Mouse (Mus musculus): ENCODE measurements around the gene Ago3. TPM values are rescaled to one million over a fixed set of nuclear protein-coding genes. Genes with fewer than 3 reads are reported as not detected.

Ago3 gene
- polyA plus RNA-seq, 1 experiment from 2014 or later = 18.7 TPM

DNA sequence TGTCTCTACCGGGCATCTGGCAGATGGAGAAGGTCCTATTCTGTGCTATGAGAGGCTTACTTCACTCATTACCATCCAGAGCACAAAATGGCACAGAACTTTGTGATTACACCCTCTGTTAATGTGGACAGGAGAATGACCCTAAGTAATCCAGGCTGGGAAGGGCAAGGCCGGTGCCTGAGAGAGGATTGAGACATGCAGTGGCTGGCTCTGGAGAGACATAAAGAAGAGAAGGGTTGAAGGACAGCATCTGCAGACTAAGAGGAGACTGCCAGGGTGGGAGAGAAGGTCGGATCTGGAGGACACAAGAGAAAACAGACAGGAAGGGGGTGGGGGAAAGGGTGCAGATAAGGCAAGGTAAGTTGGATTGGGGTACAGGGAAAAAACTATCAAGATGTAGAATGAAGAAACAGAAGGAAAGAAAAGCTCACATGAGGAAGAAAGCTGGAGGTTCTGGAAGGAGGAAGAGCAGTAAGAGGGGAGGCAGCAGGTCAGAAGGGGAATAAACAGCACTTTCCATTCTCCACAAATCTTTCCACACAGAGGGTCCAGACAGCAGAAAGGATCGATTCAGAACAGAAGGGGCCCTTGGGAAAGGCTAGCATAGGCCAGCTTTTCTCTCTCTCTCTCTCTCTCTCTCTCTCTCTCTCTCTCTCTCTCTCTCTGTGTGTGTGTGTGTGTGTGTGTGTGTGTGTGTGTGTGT is 35.0 kb upstream of the Ago3 start:
- Histone ChIP-seq H3K4me3 (replicated peaks; ENCODE audit: low read length) (no peak overlapping the region), H3K4me1 (replicated peaks; ENCODE audit: control insufficient read depth, insufficient read depth, low read length) (peaks cover 51% of the 10 kb centered on the region), H3K27me3 (replicated peaks; ENCODE audit: control insufficient read depth, insufficient read depth, low read length) (no peaks in the 10 kb centered on the region), H3K36me3 (ENCODE audit: control insufficient read depth, insufficient read depth) (peaks cover 7% of the 10 kb centered on the region), H3K9me3 (ENCODE audit: control insufficient read depth, low read length) (no peaks in the 10 kb centered on the region), H3K4me2 (ENCODE audit: low read length) (peak overlapping the region; percentile 80), H3K27ac (ENCODE audit: low read length) (no peak overlapping the region), H3K9ac (replicated peaks; ENCODE audit: low read depth, low read length) (peak overlapping the region; percentile 14; the same call in 1 of the 2 replicates)
- 15% methylated on average over 4 of the region's 4 CpGs for WGBS
- no peak for ATAC-seq

DNA sequence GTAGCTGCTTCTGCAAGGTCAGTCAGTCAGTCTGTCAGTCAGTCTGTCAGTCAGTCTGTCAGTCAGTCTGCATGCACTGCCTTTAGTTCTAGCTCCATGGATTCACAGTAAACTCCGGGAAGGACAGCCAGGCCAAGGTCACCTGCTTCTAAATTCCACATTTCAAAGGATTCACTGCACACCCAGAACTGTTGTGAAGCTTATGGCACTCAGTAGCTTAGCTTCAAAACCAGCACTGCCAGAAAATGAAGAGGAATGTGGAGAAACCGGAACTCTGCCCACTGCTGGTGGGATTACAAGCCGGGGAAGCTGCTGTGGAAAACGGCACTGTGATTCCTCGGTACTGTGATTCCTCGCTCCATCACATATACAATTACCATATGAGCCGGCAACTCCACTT is 26.1 kb upstream of the Ago3 start:
- 87% methylated on average over 7 of the region's 7 CpGs for WGBS
- Histone ChIP-seq H3K27me3 (replicated peaks; ENCODE audit: control insufficient read depth, insufficient read depth, low read length) (no peaks in the 10 kb centered on the region), H3K9ac (replicated peaks; ENCODE audit: low read depth, low read length) (no peak overlapping the region), H3K27ac (ENCODE audit: low read length) (no peak overlapping the region), H3K4me3 (replicated peaks; ENCODE audit: low read length) (no peak overlapping the region), H3K4me1 (replicated peaks; ENCODE audit: control insufficient read depth, insufficient read depth, low read length) (no peaks in the 10 kb centered on the region), H3K9me3 (ENCODE audit: control insufficient read depth, low read length) (no peaks in the 10 kb centered on the region), H3K36me3 (ENCODE audit: control insufficient read depth, insufficient read depth) (peaks cover 49% of the 10 kb centered on the region), H3K4me2 (ENCODE audit: low read length) (no peak overlapping the region)
- no peak for ATAC-seq

DNA sequence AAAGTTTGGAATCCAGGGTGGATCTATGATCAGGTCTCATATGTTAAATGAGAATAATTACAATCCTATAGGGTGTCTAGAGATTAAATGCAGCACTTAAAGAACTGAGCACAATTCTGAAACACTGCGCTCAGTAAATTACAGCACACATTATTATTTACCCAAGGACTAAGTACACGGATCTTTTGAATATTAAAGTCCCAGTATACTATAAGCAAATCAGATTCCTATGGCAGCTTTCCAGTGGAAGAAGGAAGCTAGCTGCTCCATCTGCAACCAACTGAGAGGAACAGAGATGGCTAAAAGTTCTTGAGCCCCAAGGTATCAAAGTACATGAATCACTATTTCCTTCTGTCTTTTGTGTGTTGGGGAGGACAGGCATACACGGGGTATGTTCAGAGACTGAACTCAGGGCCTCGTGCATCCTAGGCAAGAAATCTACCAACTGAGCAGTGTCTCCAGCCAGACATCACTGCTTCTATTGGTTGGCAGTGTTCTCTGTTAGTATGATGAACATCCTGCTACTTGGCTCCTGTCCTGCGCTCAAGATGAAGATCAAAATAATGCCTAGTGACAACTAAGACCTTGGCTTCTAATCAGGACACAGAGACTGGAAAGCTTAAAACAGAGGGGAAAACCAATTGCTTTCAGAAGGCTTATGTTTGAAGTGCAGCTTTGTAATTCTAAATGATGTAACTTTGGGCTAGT is 25.3 kb upstream of the Ago3 start:
- Histone ChIP-seq H3K36me3 (ENCODE audit: control insufficient read depth, insufficient read depth) (peaks cover 46% of the 10 kb centered on the region), H3K27ac (ENCODE audit: low read length) (no peak overlapping the region), H3K9ac (replicated peaks; ENCODE audit: low read depth, low read length) (no peak overlapping the region), H3K27me3 (replicated peaks; ENCODE audit: control insufficient read depth, insufficient read depth, low read length) (no peaks in the 10 kb centered on the region), H3K9me3 (ENCODE audit: control insufficient read depth, low read length) (no peaks in the 10 kb centered on the region), H3K4me2 (ENCODE audit: low read length) (no peak overlapping the region), H3K4me1 (replicated peaks; ENCODE audit: control insufficient read depth, insufficient read depth, low read length) (no peaks in the 10 kb centered on the region), H3K4me3 (replicated peaks; ENCODE audit: low read length) (no peak overlapping the region)
- ATAC-seq = no peak
- 80% methylated on average over 5 of the region's 5 CpGs for WGBS

DNA sequence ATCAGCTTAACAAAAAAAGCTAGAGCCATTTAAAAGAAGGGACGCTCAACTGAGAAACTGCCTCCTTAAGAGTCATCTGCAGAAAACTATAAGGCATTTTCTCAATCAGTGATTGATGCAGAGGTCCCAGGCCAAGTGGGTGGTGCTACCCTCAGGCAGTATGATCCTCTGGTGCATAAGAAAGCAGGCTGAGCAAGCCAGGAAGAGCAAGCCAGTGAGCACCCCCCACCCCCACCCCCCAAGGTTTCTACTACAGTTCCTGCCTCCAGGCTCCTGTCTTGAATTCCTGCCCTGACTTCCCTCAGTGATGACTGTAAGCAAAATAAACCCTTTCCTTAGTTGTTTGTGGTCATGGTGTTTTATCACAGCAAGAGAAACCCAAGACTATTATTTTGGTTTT is 20.9 kb upstream of the Ago3 start:
- no peak for ATAC-seq
- H3K36me3 ChIP-seq (ENCODE audit: control insufficient read depth, insufficient read depth) = peaks cover 51% of the 10 kb centered on the region
- no peak overlapping the region for H3K4me2 ChIP-seq (ENCODE audit: low read length)
- H3K9me3 ChIP-seq (ENCODE audit: control insufficient read depth, low read length) = no peaks in the 10 kb centered on the region
- no peaks in the 10 kb centered on the region for H3K27me3 ChIP-seq (replicated peaks; ENCODE audit: control insufficient read depth, insufficient read depth, low read length)
- H3K4me3 ChIP-seq (replicated peaks; ENCODE audit: low read length) = no peak overlapping the region
- H3K4me1 ChIP-seq (replicated peaks; ENCODE audit: control insufficient read depth, insufficient read depth, low read length) = no peaks in the 10 kb centered on the region
- WGBS = 91% methylated on average over 1 of the region's 1 CpGs
- no peak overlapping the region for H3K9ac ChIP-seq (replicated peaks; ENCODE audit: low read depth, low read length)
- no peak overlapping the region for H3K27ac ChIP-seq (ENCODE audit: low read length)

DNA sequence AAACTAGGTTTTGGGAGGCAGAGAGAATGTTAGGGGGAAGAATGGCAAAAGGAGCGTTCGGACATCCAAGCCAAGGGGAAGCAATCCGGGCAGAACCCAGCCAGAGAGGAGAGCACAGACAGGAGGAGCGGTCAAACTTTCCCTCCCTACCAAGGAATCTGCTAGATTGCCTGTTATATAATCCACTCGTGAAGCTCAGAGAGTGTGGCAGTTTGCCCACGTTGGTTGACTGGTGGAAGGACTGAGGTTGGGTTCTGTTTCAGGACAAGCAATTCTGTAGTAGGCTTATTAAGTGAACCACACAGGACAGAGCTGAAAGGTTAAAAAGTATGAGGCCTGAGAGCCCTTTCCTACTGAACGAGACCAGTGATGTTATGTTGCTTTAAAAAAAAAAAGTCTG is 17.8 kb upstream of the Ago3 start:
- no peaks in the 10 kb centered on the region for H3K9me3 ChIP-seq (ENCODE audit: control insufficient read depth, low read length)
- no peak overlapping the region for H3K4me2 ChIP-seq (ENCODE audit: low read length)
- H3K4me1 ChIP-seq (replicated peaks; ENCODE audit: control insufficient read depth, insufficient read depth, low read length) = no peaks in the 10 kb centered on the region
- H3K36me3 ChIP-seq (ENCODE audit: control insufficient read depth, insufficient read depth) = peaks cover 37% of the 10 kb centered on the region
- no peak overlapping the region for H3K27ac ChIP-seq (ENCODE audit: low read length)
- H3K9ac ChIP-seq (replicated peaks; ENCODE audit: low read depth, low read length) = no peak overlapping the region
- no peak for ATAC-seq
- 87% methylated on average over 7 of the region's 7 CpGs for WGBS
- H3K4me3 ChIP-seq (replicated peaks; ENCODE audit: low read length) = no peak overlapping the region
- H3K27me3 ChIP-seq (replicated peaks; ENCODE audit: control insufficient read depth, insufficient read depth, low read length) = no peaks in the 10 kb centered on the region

DNA sequence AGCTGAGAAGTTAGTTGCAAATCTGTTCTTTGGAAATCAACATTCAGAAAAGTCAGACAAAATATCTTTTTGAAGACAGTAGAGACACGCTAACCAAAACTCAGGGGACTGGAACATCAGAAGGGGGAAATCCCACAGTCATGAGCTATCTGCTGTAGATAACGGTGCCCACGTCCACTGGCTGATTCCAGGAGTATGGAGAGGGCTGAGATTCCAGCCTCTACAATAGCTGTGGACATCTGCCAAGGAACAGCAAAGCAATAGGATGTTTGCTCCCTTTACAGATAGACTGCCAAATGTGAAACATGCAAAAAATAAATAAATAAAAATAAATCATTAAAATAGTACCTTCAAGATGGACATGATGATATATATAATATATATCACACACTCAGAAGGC is 15.2 kb upstream of the Ago3 start:
- Histone ChIP-seq H3K36me3 (ENCODE audit: control insufficient read depth, insufficient read depth) (peaks cover 46% of the 10 kb centered on the region), H3K4me1 (replicated peaks; ENCODE audit: control insufficient read depth, insufficient read depth, low read length) (no peaks in the 10 kb centered on the region), H3K9me3 (ENCODE audit: control insufficient read depth, low read length) (no peaks in the 10 kb centered on the region), H3K27ac (ENCODE audit: low read length) (no peak overlapping the region), H3K27me3 (replicated peaks; ENCODE audit: control insufficient read depth, insufficient read depth, low read length) (no peaks in the 10 kb centered on the region), H3K4me2 (ENCODE audit: low read length) (no peak overlapping the region), H3K4me3 (replicated peaks; ENCODE audit: low read length) (no peak overlapping the region), H3K9ac (replicated peaks; ENCODE audit: low read depth, low read length) (no peak overlapping the region)
- WGBS = 83% methylated on average over 3 of the region's 3 CpGs
- ATAC-seq = no peak

DNA sequence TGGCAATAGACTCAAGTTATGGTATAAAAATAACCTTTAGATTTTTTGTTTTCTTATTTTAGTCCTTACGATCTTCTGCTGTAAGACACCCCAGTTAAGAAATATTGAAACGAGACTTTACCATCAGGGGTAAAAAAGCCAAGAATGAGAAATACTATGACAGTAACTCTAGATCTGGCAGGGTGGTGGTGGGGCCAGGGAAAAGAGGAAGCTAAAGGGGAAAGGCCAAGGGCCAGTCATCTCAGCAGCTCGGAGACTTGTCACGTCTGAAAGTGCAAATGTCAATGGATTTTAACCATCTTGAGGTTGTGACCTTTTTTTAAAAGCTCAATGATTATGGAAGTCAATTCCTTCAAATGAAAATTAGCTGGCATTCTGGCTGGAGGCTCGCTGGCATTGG is 8.9 kb upstream of the Ago3 start:
- H3K27me3 ChIP-seq (replicated peaks; ENCODE audit: control insufficient read depth, insufficient read depth, low read length) = no peaks in the 10 kb centered on the region
- H3K4me3 ChIP-seq (replicated peaks; ENCODE audit: low read length) = no peak overlapping the region
- WGBS = 89% methylated on average over 5 of the region's 5 CpGs
- H3K4me1 ChIP-seq (replicated peaks; ENCODE audit: control insufficient read depth, insufficient read depth, low read length) = no peaks in the 10 kb centered on the region
- no peak overlapping the region for H3K4me2 ChIP-seq (ENCODE audit: low read length)
- H3K9me3 ChIP-seq (ENCODE audit: control insufficient read depth, low read length) = no peaks in the 10 kb centered on the region
- no peak for ATAC-seq
- no peak overlapping the region for H3K9ac ChIP-seq (replicated peaks; ENCODE audit: low read depth, low read length)
- peaks cover 53% of the 10 kb centered on the region for H3K36me3 ChIP-seq (ENCODE audit: control insufficient read depth, insufficient read depth)
- no peak overlapping the region for H3K27ac ChIP-seq (ENCODE audit: low read length)

DNA sequence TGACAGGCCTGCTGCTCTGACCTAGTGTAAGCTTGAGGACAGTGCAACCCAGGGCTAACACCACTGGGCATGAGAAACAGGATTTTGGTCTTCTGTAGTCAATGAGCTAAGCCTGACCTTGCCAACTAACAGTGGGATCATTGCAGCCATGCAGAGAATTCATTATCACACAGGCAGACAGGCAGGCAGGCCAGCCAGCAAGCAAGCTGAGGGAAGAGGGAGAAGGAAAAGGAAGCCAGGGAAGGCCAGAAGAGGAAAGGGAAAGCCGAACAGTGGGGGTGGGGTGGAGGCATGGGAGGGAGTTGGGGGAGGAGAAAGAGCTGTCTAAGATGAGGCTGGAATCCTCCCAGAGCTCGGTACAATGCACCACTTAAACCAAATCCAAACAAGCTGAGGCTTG is 6.9 kb upstream of the Ago3 start:
- no peak for ATAC-seq

DNA sequence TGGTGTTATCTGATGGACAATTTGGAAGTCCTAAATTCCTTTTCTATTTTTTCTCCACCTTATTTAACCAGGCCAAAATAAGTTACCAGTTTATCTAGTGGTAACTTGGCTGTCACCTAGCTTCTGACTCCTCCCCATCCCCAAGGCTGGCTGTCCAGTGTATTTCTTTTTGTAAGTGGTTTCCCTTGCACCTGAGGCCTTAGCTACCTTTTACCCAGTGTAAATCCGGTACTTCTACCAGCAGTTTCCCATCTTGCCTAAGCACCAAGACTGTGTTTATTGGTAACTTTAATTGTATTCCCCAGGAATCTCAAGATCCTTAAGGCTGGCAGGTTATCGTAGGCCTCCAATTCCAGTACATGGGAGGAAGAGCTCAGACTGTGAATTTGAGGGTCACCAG is 4.7 kb upstream of the Ago3 start:
- Histone ChIP-seq H3K4me1 (replicated peaks; ENCODE audit: control insufficient read depth, insufficient read depth, low read length) (peaks cover 2% of the 10 kb centered on the region), H3K9me3 (ENCODE audit: control insufficient read depth, low read length) (no peaks in the 10 kb centered on the region), H3K4me2 (ENCODE audit: low read length) (no peak overlapping the region), H3K9ac (replicated peaks; ENCODE audit: low read depth, low read length) (no peak overlapping the region), H3K27ac (ENCODE audit: low read length) (no peak overlapping the region), H3K36me3 (ENCODE audit: control insufficient read depth, insufficient read depth) (peaks cover 24% of the 10 kb centered on the region), H3K27me3 (replicated peaks; ENCODE audit: control insufficient read depth, insufficient read depth, low read length) (no peaks in the 10 kb centered on the region), H3K4me3 (replicated peaks; ENCODE audit: low read length) (no peak overlapping the region)
- WGBS = 95% methylated on average over 2 of the region's 2 CpGs
- no peak for ATAC-seq

More for the DNA sequence above, 6.9 kb upstream of the Ago3 start:
- WGBS = 44% methylated on average over 2 of the region's 2 CpGs
- Histone ChIP-seq H3K4me1 (replicated peaks; ENCODE audit: control insufficient read depth, insufficient read depth, low read length) (no peaks in the 10 kb centered on the region), H3K36me3 (ENCODE audit: control insufficient read depth, insufficient read depth) (peaks cover 35% of the 10 kb centered on the region), H3K4me3 (replicated peaks; ENCODE audit: low read length) (no peak overlapping the region), H3K4me2 (ENCODE audit: low read length) (no peak overlapping the region), H3K27ac (ENCODE audit: low read length) (no peak overlapping the region), H3K27me3 (replicated peaks; ENCODE audit: control insufficient read depth, insufficient read depth, low read length) (no peaks in the 10 kb centered on the region), H3K9ac (replicated peaks; ENCODE audit: low read depth, low read length) (no peak overlapping the region), H3K9me3 (ENCODE audit: control insufficient read depth, low read length) (no peaks in the 10 kb centered on the region)

Measured in forebrain, embryonic 16.5 days (tissue).